Mouse (Mus musculus): ENCODE measurements around the gene Cxcl9.

Gene Cxcl9

DNA sequence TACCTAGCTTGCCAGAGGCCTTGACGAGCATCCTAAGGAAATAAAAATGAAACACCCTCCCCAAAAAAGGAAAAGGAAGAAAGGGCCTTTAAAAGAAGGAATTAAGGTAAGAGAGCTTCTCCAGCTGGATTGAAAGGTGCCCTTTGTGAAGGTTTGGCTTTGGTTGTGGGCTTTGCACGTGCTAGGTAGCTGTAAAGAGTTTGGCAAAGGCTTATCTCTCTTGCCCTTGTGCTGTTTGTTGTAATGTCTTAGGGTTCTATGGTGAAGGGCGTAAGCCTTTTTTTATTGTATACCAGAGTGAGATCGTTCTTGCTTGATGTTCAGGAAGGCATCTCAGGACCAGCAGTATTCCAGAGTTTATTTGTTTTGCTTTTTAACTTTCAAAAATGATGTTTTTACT lies 12.7 kb upstream of the Cxcl9 start:
- DNase-seq (ENCODE audit: extremely low read depth, low read depth), result no peak

DNA sequence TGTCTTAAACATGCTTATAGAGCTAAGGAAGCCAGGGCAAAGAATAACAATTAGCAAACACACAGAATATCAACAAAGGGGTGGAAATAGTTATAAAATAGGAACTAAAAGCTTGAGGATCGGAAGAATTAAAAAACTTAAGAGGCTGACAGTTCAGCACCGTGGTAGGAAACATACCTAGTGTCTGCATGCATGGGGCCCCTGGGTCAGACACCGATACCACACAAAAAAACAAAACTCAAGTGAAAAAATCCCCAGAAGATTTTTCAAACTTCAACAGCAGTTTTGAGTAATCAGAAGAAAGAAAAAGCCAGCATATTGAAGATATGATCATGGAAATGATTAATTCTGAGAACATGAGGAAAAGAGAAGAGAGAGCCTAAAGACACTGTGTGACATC lies 8.9 kb upstream of the Cxcl9 start:
- no peak for DNase-seq (ENCODE audit: extremely low read depth, low read depth)

DNA sequence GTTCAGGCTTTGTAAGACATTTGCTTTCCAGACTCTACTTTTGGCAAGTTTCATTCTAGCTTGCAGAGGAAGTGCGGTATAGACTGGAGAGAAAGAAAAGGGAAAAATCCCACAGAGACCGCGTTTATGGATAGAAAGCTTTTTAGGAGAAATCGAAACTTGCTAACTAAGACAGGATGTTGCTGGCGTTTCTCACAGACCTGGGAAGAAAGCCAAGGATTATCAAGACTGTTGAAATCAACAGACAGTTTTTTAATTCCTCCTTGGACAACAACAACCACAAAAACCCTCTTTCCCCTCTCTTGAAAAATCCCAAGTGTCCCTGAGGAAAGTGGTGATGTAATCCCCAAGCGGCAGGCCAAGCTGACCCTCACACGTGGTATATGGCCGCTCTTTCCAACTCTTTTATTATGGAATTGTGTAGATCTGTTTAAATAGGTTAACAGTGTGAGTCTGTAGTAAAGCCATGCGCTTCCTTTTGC lies 4.5 kb upstream of the Cxcl9 start:
- no peak for DNase-seq (ENCODE audit: extremely low read depth, low read depth)

DNA sequence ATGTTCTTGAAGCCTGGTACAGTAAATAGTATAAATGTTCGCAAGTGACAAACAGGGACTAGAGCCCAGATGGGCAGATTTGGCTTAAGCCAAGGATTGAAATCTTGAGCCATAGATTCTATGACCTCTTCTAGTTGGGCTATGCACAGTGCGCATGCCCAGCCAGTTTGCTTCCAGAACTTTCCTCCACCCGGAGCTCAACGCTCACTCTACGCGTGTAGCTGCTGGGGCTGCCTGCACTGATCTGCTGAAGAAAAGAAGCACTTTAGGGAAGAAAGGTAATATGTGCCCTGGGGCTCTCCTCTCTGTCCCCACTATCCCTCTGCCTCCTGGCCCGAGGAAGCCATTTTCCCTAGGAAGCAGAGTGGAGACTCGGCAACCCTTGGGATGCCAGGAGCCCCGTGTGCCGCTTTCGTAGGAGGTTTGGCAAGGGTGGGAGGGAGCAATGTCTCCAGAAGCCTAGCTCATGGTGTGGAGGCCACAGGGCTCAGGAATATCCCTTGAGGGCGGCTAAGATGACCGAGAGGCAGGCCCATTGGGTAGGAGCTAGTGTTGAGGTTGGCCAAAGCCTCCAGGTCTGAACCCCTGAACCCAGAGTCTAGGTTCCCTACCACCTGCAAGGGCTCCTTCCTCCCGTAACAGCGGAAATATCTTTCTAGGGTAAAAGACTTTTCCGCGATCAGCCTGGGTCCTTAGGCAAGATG lies 3.9 kb upstream of the Cxcl9 start, which contains the start of gene Art3:
Art3 (plus strand) TSS at position 193 of the 704 bp plus-strand sequence.
- DNase-seq (ENCODE audit: extremely low read depth, low read depth), result no peak

DNA sequence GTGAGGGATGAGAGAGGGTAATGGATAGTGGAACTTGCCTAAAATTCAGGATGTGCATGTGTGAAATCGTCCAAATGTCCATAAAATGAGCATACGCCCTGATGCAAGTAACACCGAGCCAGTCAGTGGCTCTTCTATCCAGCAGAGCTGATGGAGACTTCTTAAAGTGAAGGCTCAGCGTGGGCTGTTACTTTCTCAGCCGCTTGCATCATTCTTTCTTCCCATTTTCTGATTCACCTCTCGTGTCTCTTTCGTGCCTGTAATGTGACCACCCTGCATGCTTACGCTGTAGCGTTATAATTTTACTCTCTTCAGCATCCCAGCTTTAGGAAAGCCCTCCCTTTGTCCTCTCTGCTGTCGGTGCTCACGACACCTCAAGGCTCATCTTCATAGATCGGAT lies 3.2 kb upstream of the Cxcl9 start:
- no peak for DNase-seq (ENCODE audit: extremely low read depth, low read depth)

DNA sequence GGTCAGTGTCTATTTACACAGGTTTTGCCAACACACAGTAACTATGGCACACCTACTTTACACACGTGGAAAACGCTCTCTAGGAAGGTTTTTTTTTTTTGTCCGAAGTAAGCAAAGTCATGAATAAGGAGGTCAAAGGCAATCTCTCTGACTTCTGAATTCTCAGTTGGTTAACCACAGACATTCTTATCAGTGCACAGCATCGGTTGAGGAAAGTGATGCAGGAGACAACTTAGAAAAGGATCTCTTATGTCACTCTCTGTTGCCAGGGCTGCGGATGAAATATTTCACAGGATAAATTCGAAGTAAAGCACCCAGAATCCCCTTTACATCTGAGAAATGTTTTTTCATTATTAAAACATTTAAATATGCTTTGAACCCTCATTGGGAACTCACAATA lies 512 bp downstream of the Cxcl9 start:
- DNase-seq (ENCODE audit: extremely low read depth, low read depth), result no peak

DNA sequence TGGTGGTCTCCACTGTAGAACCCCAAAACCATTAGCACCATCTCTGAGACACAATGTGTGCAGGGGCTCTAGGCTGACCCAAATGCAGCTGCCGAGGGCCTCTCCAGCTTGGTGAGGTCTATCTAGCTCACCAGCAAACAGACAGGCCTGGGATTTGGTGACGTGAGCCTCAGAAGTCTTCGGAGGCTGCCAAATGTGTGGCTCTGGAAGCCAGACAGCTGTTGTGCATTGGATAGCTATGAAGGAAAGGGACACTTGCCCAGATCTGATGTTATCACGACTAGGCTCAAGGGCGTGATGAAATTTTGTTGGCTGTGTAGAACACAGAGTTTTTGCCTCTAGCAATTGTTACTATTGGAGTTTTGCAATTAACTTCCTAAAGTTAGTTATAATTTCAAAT lies 4.6 kb downstream of the Cxcl9 start:
- DNase-seq (ENCODE audit: extremely low read depth, low read depth), result no peak

DNA sequence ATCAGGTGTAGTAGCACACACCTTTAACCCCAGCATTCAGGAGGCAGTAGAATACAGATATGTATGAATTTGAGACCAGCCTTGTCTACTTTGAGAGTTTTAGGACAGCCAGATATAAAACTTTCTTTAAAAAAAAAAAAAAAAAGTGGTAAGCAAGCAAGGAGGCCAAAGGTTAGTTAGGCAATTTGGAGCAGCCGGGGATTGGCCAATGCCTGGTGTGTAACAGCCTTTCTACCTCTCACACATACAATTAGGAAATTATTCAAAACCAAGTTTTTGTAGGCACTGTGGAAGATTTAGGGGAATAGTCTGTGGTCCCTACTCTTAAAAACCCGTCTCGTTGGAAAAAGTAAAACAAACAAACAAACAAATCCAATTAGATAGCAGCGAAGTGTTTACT lies 5.3 kb downstream of the Cxcl9 start:
- DNase-seq (ENCODE audit: extremely low read depth, low read depth), result no peak

DNA sequence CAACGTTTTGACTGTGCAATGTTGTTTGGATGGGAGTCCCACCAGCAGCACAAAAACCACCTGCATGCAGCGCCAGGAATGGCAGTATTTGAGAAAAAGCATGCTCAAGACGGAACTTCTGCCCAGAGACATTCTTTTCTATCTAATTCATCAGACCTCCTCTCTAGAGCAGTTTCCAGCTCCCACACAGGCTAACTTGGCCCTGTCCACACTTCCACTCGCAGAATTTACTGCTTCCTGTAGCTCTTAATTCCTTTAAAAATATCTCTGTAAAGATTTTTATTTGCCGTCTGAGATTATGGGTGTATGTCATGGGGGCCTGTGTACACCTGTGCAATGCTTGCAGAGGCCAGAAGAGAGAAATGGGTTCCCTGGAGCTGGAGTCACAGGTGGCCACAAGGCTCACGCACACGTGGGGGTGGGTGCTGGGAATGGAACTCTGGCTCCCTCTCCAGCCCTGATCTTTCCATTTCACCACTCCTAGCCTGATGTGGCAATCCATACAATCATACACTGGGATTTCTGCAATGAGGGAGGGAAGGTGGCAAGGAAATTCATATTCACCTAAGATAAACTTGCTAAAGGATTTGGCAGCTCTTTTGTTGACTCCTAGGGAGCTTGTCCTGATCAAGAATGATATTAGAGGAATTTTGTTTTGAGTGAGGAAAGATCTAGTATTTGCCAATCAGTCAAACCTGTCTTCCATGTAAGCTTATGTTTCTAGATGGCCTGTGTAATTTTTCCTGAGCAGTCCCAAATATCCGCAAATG lies 6.1 kb downstream of the Cxcl9 start:
- no peak for DNase-seq (ENCODE audit: extremely low read depth, low read depth)

DNA sequence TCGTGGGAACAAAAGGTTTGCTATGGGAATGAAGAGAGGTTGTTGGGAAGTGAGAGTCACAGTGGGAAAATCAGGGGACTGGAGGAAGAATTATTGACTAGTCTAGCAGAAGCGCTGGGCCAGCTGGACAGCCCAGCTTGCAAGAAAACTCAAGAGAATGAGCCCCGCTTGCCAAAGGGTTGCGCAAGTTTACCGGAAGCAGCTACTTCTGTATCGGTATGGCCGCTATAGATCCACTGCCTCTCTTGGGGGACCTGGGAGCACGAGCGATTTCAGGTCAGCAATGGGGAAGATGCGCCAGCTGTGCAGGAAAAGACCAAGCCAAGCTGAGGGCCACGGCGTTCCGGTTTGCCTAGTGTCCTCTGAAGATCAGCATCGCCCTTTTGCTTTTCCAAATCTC lies 9.3 kb downstream of the Cxcl9 start:
- DNase-seq (ENCODE audit: extremely low read depth, low read depth), result no peak

DNA sequence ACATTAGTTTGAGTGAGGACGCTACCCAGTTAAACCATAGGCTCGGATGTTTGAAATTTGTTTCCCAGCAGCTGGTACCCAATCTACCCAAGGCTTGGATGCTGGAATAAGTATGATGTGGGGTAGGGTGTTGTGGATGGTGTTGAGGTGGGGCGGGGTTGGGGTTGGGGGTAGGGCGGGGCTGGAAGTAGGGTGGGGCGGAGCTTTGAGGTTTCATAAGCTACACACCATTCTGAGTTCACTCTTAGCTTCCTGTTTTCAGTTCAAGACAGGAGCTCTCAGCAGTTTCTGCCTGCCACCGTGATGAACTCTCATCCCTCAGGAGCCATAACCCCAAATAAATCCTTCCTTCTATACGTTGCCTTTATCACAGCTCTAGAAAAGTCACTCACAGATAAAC lies 9.8 kb downstream of the Cxcl9 start:
- peak; percentile 41 for DNase-seq (ENCODE audit: extremely low read depth, low read depth)

DNA sequence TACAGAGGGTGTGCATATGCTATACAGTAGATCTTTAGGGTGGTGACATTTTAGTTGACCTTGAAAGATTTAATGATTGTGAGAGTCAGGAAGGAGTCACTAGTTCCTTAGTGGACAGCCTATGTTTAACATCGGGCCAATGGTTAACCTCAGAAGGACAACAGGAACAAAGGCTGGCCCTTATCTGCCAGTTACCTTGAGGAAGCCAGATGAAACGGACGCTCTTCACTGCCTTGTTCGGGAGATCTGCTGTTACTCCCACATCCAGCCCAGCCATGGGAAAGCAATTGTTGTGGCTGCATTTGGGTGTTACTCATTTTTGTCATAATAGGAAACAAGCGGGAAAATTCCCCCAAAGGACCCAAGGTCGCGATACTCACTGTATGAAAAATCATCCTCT lies 14.1 kb downstream of the Cxcl9 start:
- no peak for DNase-seq (ENCODE audit: extremely low read depth, low read depth)

DNA sequence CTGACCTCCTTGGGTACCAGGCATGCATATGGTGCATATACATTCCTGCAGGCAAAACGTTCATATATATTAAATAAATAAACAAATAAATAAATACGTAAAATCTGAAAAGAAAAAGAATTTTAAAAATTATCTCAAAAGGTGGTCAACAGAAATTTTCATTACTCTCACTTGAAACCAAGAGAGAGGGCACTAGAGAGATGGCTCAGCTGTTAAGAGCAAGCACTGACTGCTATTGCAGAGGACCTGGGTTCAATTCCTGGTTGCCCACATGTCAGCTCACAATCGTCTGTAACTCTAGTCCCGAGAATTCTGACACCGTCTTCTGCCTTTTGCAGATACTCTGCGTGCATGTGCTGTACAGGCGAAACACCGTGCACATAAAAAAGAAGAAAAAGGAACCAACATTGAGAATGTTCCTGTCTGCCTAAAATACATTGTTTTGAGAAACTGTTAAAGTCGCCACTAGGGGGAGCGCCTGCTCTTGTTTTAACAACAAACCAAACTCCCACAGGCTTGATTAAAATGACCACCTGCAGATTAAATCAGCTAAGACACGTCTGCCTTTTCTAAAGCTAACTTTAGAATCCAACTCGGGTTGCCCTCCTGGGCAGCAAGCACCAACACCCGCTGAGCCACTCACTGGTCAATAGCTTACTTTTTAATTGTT lies 15.7 kb downstream of the Cxcl9 start:
- peak; percentile 78 for DNase-seq (ENCODE audit: extremely low read depth, low read depth)

DNA sequence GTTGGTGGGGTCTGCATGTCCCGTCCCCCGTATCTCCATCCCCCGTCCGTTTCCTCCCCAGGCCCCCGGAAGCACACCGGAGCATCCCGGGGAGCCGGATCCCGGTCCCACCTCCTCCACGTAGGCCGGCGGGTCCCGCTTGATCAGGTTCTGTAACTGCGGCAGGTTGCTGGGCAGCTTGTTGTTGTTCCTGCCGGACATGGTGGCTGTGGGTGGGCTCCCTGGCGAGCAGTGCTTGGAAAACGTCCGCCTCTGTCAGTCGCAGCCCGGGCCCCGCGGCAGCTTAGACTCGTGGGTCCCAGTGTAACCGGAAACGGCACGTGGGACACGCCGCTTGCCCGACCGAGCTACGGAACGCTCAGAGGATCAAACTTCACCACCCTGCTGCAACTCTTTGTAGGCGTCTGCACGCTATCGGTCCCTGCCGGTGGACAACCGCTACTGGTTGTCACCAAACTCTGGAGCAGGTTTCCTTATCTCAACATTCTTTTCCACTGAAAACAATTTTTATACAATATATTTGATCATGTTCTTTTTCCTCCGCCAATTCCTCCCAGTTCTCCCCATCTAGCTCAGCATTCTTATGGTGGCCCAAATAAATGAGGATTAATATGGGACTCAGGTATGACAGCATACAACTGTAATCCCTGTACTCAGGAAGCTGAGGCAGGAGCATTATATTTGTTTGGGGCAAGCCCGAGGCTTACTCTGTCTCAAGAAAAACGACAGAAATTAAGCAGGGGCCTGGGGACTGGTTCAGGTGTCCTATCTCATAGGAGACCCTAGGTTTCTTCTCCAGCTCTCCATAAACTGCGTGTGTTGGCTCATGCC lies 18.0 kb downstream of the Cxcl9 start, which contains the start of gene Sdad1:
Sdad1 (minus strand) TSS at position 799 of the 831 bp plus-strand sequence.
- DNase-seq (ENCODE audit: extremely low read depth, low read depth), result peak; percentile 89

DNA sequence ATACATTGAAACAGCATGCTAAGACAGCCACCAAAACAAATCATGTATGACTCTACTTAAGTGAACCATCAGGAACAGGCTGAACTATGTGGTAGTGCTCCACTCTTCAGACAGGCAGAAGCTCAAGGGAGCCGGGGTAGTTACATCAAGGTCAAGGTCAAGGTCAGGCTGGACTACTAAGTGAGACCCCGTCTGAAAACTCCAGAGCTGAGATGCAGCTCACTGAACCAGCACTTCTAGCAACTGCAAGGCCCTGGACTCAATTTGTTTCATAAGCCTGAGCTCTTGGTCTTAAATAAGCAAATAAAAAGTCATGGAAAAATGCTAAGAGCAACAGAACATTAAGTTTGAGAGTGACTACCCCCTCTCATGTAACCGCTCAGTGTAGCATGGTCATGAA lies 23.6 kb downstream of the Cxcl9 start:
- DNase-seq (ENCODE audit: extremely low read depth, low read depth), result no peak

DNA sequence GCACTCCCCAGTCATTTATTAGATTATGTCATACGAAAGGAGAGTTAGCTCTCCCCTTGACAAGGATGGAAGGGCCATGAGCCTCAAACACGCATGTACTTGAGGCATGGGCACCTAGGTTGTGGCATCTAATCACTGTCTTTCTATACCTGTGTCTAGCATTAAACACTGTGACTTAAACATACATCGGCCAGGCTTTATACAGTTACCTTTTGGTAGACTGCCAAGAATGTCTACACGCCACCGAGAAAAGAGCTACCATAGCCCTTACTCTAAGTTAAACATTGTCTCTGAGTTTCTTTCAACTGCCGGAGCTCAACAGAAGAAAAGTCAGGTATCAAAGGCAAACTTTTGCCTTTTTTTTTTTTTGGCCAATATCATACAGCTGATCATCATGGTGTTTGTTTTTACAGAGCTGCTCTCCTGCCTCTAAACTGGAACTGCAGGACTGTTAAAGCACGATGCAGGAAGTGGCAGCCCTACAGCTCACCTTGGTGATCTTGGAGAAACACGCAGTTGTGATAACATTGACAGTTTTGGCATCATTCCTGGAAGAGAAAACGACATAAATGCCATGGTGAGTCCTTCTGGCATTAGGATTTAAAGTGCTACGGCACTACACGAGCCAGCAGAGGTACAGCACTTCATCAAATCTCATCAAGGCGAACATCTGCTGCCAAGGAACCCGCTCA lies 25.6 kb downstream of the Cxcl9 start:
- no peak for DNase-seq (ENCODE audit: extremely low read depth, low read depth)

DNA sequence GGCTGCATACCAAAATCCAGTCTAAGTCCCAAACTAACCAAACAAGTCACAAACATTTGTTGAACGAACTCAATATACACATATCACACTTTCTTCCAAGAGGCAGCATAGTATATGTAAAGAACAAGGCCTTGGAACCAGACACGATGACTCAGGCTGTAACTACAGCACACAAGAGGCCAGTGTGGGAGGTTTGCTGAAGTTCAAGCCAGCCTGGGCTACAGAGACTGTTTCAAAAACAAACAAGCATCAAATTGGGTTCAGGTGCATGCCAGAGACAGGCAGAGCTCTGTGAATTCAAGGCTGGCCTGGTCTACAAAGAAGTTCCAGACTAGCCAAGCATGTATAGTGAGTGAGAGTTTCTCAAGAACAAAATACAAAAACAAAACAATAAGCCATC lies 33.4 kb downstream of the Cxcl9 start:
- DNase-seq (ENCODE audit: extremely low read depth, low read depth), result no peak

DNA sequence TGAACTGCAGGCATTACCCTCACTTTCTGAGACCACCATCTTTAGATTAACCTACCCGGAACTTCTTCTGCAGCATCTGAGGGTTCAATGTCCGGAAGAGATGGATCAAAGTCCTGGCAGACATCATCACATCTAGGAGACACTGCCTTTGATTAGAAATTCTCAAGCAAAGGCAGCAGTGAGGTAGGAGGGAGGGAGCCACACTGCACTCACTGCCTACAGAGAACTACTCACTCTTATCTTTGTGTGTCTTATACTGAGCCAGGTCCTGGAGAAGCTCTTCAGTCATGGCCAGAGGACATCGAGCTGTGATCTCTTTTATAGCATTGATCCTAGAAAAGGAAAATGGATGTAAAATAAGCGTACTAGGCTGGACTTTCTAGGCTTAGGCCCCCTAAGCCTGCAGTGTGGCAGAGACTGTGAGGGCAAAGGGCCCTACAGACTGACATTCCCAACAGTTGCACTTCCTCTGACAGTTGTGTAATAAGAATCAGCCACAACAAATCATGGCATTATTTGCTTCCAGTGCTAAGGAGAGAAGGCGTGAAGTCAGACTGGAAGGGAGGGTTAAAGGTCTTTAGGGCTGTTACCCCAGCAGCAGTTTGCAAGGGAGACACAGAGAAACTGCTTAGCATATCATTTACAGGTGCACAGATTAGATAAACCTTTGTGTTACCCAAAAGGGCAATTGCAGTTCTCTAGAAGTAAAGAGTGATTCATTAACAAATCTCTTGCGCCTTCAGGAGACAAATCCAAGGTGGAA lies 36.0 kb downstream of the Cxcl9 start:
- no peak for DNase-seq (ENCODE audit: extremely low read depth, low read depth)

DNA sequence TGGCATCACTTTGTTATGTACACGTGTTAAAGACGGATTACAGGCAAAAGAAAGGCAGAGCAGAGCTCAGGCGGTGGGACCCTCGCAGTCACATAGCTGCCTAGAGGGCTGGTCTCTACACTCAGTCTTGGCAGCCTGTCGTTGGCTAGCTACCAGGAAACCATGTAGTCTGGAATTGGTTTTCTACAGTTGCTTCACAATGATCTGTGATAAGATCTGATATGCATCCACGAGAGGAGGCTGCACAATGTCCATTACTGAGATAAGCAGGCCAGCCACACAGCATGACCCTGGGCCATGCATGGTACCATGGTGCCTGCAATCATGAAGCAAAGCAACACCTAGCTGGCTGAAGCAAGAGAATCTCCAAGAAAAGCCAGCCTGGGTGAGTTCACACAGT lies 40.0 kb downstream of the Cxcl9 start:
- no peak for DNase-seq (ENCODE audit: extremely low read depth, low read depth)

DNA sequence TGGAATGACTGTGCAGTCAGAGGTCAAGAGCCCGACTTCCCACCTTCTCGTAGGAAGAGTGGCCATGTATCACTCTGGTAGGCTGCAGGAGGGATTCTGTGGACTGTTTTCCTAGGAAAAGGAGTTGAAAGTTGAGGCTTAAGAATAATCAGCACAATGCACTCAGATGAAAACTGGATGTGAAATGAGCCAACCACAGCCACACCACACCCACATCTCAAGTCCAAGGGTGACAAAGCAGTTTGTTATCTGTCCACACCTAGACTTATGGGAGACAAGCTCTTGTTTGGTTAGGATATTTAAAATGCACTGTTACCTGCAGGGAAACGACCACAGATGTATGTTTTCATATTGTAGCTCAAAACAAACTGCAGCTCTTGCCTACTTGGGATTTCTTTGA lies 44.8 kb downstream of the Cxcl9 start:
- DNase-seq (ENCODE audit: extremely low read depth, low read depth), result peak; percentile 65

Measured in MEL-GATA-1-ER (cell line).